Mouse (Mus musculus): Measurements from ENCODE around the gene BC016579.

- TF ChIP-seq CTCF (IDR thresholded peaks at IDR 0.05; ENCODE audit: low read depth, low read length) (no peak), GATA1 (IDR thresholded peaks at IDR 0.05; ENCODE audit: borderline replicate concordance, low read length) (no peak), POLR2AphosphoS5 (IDR thresholded peaks at IDR 0.05; ENCODE audit: insufficient replicate concordance, low read depth, low read length) (no peak), GATA2 (IDR thresholded peaks at IDR 0.05; ENCODE audit: borderline replicate concordance, low read depth, low read length) (no peak), TAL1 (conservative IDR thresholded peaks at IDR 0.05; ENCODE audit: low read depth, low read length) (no peak)
Measured at GRCm38 (mm10) chr16:45624791-45625190, 29.1 kb downstream of the BC016579 start.

Data from G1E (cell line).